Mouse (Mus musculus): ENCODE measurements at regions not wholly inside any gene's neighbourhood (a gene's known extent, or its start where the extent isn't known, plus 50 kb on each side); places are given as distances from the start of the nearest gene placed in this dataset.

- Histone ChIP-seq H3K9ac (no peak overlapping the region), H3K36me3 (no peaks in the 10 kb centered on the region), H3K27ac (no peak overlapping the region), H3K27me3 (replicated peaks) (no peaks in the 10 kb centered on the region), H3K4me1 (no peaks in the 10 kb centered on the region), H3K4me3 (no peak overlapping the region), H3K9me3 (replicated peaks) (no peaks in the 10 kb centered on the region), H3K4me2 (no peak overlapping the region)
- ATAC-seq = no peak
- WGBS (ENCODE audit: insufficient replicate concordance) = 66% methylated on average over 7 of the region's 7 CpGs
These were observed 283.6 kb downstream of the Tle4 start for GRCm38 (mm10) chr19:14314301-14314700.

- H3K4me2 ChIP-seq = no peak overlapping the region
- H3K4me3 ChIP-seq = no peak overlapping the region
- no peaks in the 10 kb centered on the region for H3K27me3 ChIP-seq (replicated peaks)
- ATAC-seq = no peak
- no peak overlapping the region for H3K27ac ChIP-seq
- H3K9me3 ChIP-seq (replicated peaks) = no peaks in the 10 kb centered on the region
- no peak overlapping the region for H3K9ac ChIP-seq
- 51% methylated on average over 3 of the region's 3 CpGs for WGBS (ENCODE audit: insufficient replicate concordance)
- no peaks in the 10 kb centered on the region for H3K36me3 ChIP-seq
- no peaks in the 10 kb centered on the region for H3K4me1 ChIP-seq
These were observed 278.1 kb downstream of the Tle4 start for GRCm38 (mm10) chr19:14319677-14320191.

- no peak overlapping the region for H3K4me2 ChIP-seq
- no peaks in the 10 kb centered on the region for H3K9me3 ChIP-seq (replicated peaks)
- no peak overlapping the region for H3K4me3 ChIP-seq
- no peak overlapping the region for H3K9ac ChIP-seq
- no peaks in the 10 kb centered on the region for H3K4me1 ChIP-seq
- no peak overlapping the region for H3K27ac ChIP-seq
- no peaks in the 10 kb centered on the region for H3K27me3 ChIP-seq (replicated peaks)
- WGBS (ENCODE audit: insufficient replicate concordance) = 65% methylated on average over 9 of the region's 9 CpGs
- ATAC-seq = no peak
- H3K36me3 ChIP-seq = no peaks in the 10 kb centered on the region
These were observed 272.3 kb downstream of the Tle4 start for GRCm38 (mm10) chr19:14325353-14326052.

- H3K36me3 ChIP-seq = no peaks in the 10 kb centered on the region
- WGBS (ENCODE audit: insufficient replicate concordance) = 38% methylated on average over 6 of the region's 6 CpGs
- no peak overlapping the region for H3K27ac ChIP-seq
- no peaks in the 10 kb centered on the region for H3K4me1 ChIP-seq
- H3K9me3 ChIP-seq (replicated peaks) = no peaks in the 10 kb centered on the region
- H3K4me3 ChIP-seq = no peak overlapping the region
- no peak overlapping the region for H3K4me2 ChIP-seq
- no peaks in the 10 kb centered on the region for H3K27me3 ChIP-seq (replicated peaks)
- ATAC-seq = no peak
- H3K9ac ChIP-seq = no peak overlapping the region
These were observed 264.5 kb downstream of the Tle4 start for GRCm38 (mm10) chr19:14333041-14334012.

GRCm38 (mm10) chr19:14337025-14337424 is 260.8 kb downstream of the Tle4 start:
- Histone ChIP-seq H3K27me3 (replicated peaks) (no peaks in the 10 kb centered on the region), H3K27ac (no peak overlapping the region), H3K4me3 (no peak overlapping the region), H3K4me2 (no peak overlapping the region), H3K9ac (no peak overlapping the region), H3K4me1 (no peaks in the 10 kb centered on the region), H3K9me3 (replicated peaks) (no peaks in the 10 kb centered on the region), H3K36me3 (no peaks in the 10 kb centered on the region)
- no peak for ATAC-seq
- 52% methylated on average over 5 of the region's 5 CpGs for WGBS (ENCODE audit: insufficient replicate concordance)

- no peak overlapping the region for H3K4me3 ChIP-seq
- H3K4me2 ChIP-seq = no peak overlapping the region
- H3K27me3 ChIP-seq (replicated peaks) = no peaks in the 10 kb centered on the region
- no peaks in the 10 kb centered on the region for H3K36me3 ChIP-seq
- no peak overlapping the region for H3K9ac ChIP-seq
- no peak for ATAC-seq
- WGBS (ENCODE audit: insufficient replicate concordance) = 53% methylated on average over 2 of the region's 2 CpGs
- no peaks in the 10 kb centered on the region for H3K9me3 ChIP-seq (replicated peaks)
- no peak overlapping the region for H3K27ac ChIP-seq
- H3K4me1 ChIP-seq = no peaks in the 10 kb centered on the region
These were observed 257.1 kb downstream of the Tle4 start for GRCm38 (mm10) chr19:14340759-14341158.

- Histone ChIP-seq H3K4me2 (no peak overlapping the region), H3K9me3 (replicated peaks) (no peaks in the 10 kb centered on the region), H3K4me1 (no peaks in the 10 kb centered on the region), H3K4me3 (no peak overlapping the region), H3K9ac (no peak overlapping the region), H3K27ac (no peak overlapping the region), H3K27me3 (replicated peaks) (no peaks in the 10 kb centered on the region), H3K36me3 (no peaks in the 10 kb centered on the region)
- 24% methylated on average over 5 of the region's 5 CpGs for WGBS (ENCODE audit: insufficient replicate concordance)
- ATAC-seq = no peak
These were observed 254.0 kb downstream of the Tle4 start for GRCm38 (mm10) chr19:14343890-14344289.

- ATAC-seq = no peak
- H3K27me3 ChIP-seq (replicated peaks) = no peaks in the 10 kb centered on the region
- no peaks in the 10 kb centered on the region for H3K4me1 ChIP-seq
- WGBS (ENCODE audit: insufficient replicate concordance) = 58% methylated on average over 3 of the region's 3 CpGs
- no peak overlapping the region for H3K4me3 ChIP-seq
- H3K9ac ChIP-seq = no peak overlapping the region
- no peaks in the 10 kb centered on the region for H3K36me3 ChIP-seq
- H3K27ac ChIP-seq = no peak overlapping the region
- H3K4me2 ChIP-seq = no peak overlapping the region
- H3K9me3 ChIP-seq (replicated peaks) = no peaks in the 10 kb centered on the region
These were observed 253.4 kb downstream of the Tle4 start for GRCm38 (mm10) chr19:14344467-14344866.

- H3K27me3 ChIP-seq (replicated peaks) = no peaks in the 10 kb centered on the region
- H3K9ac ChIP-seq = no peak overlapping the region
- no peaks in the 10 kb centered on the region for H3K36me3 ChIP-seq
- no peaks in the 10 kb centered on the region for H3K9me3 ChIP-seq (replicated peaks)
- H3K4me3 ChIP-seq = no peak overlapping the region
- H3K27ac ChIP-seq = no peak overlapping the region
- ATAC-seq = no peak
- no peaks in the 10 kb centered on the region for H3K4me1 ChIP-seq
- no peak overlapping the region for H3K4me2 ChIP-seq
- 62% methylated on average over 2 of the region's 2 CpGs for WGBS (ENCODE audit: insufficient replicate concordance)
These were observed 250.8 kb downstream of the Tle4 start for GRCm38 (mm10) chr19:14347026-14347425.

GRCm38 (mm10) chr19:14347429-14347828 is 250.4 kb downstream of the Tle4 start:
- no peak overlapping the region for H3K4me3 ChIP-seq
- no peak overlapping the region for H3K27ac ChIP-seq
- ATAC-seq = no peak
- H3K36me3 ChIP-seq = no peaks in the 10 kb centered on the region
- no peaks in the 10 kb centered on the region for H3K4me1 ChIP-seq
- H3K27me3 ChIP-seq (replicated peaks) = no peaks in the 10 kb centered on the region
- no peak overlapping the region for H3K4me2 ChIP-seq
- no peaks in the 10 kb centered on the region for H3K9me3 ChIP-seq (replicated peaks)
- no peak overlapping the region for H3K9ac ChIP-seq

- Histone ChIP-seq H3K9me3 (replicated peaks) (no peaks in the 10 kb centered on the region), H3K36me3 (no peaks in the 10 kb centered on the region), H3K27ac (no peak overlapping the region), H3K9ac (no peak overlapping the region), H3K4me2 (no peak overlapping the region), H3K4me1 (no peaks in the 10 kb centered on the region), H3K4me3 (no peak overlapping the region), H3K27me3 (replicated peaks) (no peaks in the 10 kb centered on the region)
- no peak for ATAC-seq
- WGBS (ENCODE audit: insufficient replicate concordance) = 61% methylated on average over 2 of the region's 2 CpGs
These were observed 248.1 kb downstream of the Tle4 start for GRCm38 (mm10) chr19:14349753-14350152.

- Histone ChIP-seq H3K36me3 (no peaks in the 10 kb centered on the region), H3K4me3 (no peak overlapping the region), H3K27ac (no peak overlapping the region), H3K4me1 (no peaks in the 10 kb centered on the region), H3K9me3 (replicated peaks) (no peaks in the 10 kb centered on the region), H3K9ac (no peak overlapping the region), H3K27me3 (replicated peaks) (no peaks in the 10 kb centered on the region), H3K4me2 (no peak overlapping the region)
- ATAC-seq = no peak
- WGBS (ENCODE audit: insufficient replicate concordance) = 34% methylated on average over 4 of the region's 4 CpGs
These were observed 246.0 kb downstream of the Tle4 start for GRCm38 (mm10) chr19:14351728-14352340.

Measured in liver, embryonic 12.5 days (tissue).